Mouse (Mus musculus) R1 (cell line): ENCODE data around the gene Zp3.
A peak's percentile ranks its signal among the peaks of the same experiment; 100 is the strongest.

Experiments used
- DNase-seq: peaks from one replicate; pipeline ENCODE4 v3.0.0-alpha.2; 2018; ENCODE audit warnings: low read depth, low spot score

Zp3 gene

DNA sequence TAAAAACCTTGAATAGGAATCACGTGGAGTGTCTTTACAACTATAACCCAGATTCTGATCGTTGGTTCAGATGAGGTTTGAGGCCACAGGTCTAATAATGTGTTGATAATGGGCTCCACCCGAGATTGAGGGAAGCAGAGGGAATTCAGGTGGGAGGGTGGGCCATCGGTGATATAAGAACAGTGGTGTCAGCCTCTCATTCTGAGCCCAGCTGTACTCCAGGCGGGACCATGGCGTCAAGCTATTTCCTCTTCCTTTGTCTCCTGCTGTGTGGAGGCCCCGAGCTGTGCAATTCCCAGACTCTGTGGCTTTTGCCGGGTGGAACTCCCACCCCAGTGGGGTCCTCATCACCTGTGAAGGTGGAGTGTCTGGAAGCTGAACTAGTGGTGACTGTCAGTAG lies at the start of gene Zp3:
Zp3 (plus strand) TSS at position 196 of the 400 bp plus-strand sequence.
- peak; percentile 54 for DNase-seq

DNA sequence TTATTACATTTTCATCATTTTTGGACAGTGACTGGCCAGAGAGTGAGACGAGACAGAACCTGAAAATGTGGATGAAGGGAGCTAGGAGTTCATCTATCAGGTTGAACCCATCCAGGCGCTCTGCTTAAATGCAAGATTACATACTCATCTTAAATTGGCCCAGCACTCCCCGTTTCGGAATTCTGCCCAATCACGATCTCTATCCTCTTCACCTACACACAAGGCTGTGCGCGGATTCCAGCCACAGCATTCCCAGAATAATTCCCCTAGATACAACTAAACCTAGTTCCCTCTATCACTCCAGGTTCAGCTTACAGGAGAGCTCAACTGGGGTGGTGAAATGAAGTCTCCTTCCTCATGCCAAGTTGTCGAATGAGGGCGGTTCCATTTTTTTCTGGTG lies 48.4 kb upstream of the Zp3 start:
- DNase-seq: no peak

DNA sequence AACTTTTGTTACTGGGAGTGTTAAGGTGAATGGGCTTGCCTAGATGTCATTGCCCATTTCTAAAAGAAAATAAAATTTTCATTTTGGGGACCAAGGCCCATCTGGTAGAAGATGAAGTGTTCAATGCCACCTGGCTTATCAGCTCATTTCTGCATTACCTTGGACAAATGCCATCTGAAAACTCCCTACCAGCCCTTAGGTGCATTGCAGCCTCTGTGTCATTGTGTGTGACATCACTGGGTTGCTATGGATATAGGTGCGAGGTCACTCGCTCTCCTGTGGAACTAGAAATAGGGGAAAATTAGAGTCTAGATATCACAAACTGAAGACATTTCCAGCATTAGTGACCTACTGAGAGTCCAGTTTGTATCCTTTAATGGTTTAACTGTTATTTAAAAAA lies 47.5 kb upstream of the Zp3 start:
- DNase-seq: no peak

DNA sequence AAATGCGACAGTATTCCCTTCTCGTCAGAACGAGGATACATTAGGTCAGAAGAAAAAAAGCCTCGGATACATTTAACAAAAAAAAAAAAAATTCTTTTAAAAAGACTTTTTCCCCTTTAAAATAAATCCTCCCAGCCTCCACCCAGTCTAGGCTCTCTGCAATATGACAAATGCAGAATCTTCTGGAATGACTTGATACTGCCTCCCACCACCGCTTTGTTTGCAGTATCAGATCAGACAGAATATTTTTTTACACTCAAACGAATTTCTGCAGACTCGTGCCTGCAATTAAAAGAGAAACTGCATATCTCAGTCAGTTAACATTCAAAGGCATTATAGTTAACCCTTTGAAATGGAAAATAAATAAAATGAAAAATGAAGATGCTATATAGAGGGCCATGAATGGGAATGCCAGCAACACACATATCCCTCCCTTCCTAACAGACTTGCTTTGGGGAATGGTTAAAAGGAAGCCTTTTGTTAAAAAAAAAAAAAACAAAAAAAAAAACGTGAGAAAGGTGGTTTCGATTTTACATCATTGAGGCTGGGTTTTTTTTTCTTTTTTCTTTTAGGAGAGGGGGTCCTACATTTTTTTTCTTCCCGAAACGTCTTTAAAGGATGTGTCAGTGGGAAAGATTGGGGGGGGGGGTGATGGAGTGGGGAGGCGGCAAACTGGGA lies 46.5 kb upstream of the Zp3 start:
- no peak for DNase-seq

DNA sequence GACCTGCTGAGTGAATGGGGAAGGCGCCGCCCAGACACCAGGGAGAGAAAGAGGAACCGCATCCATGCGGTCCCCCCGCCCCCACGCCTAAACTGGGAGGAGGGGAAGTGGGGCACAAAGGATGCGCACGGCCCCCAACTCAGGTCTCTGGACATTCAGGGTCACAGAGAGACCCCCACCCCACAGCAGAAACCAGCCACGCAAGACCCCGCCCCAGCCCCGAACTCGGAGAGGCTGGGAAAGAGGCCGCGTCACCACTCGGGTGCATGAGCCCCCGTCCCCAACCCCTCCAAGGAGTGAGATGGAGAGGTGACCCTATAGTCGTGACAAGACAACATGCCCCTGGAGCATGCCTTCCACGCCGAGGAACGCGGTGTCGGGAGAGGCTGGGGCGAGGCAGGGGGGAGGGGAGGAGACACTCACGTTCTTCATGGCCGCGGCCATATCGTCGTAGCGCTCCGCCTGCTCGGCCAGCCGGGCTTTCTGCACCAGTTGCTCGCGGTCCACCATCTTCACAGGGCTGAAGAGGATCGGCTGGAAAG lies 45.9 kb upstream of the Zp3 start:
- peak; percentile 90 for DNase-seq

DNA sequence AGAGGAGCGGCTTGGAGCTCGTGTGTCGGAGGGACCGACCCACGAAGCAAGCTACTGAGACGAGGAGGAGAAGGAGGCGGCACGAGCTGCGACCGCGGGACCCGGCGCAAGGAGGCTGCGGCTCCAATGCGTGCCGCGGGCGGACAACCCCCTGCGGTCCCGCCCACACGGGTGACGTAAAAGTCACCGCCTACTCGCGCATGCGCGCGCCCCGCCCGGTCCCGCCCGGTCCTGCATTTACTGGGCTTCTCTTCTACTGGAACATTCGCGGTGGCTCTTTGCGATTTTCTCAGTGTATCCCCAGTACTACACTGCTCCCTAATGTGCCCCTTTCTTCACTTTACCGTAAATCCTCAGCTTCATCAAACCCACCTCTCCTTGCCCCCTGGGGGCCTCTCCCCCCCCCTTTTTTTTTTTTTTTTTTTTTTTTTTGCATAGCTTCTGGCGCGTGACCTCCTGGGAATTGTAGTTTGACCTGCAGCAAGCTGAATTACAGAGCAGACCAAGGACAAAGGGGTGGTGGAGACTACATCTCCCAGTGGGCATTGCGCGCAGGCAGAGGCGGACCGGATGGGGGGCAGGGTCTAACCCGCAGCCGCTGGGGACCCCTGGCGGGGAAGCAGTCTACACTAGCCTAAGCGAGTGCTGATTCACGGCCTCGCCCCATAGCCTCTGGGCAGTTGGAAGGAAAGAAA lies 45.3 kb upstream of the Zp3 start, which contains the start of gene Ywhag:
Ywhag (minus strand) TSS at position 136 of the 695 bp plus-strand sequence.
- DNase-seq: peak; percentile 99

DNA sequence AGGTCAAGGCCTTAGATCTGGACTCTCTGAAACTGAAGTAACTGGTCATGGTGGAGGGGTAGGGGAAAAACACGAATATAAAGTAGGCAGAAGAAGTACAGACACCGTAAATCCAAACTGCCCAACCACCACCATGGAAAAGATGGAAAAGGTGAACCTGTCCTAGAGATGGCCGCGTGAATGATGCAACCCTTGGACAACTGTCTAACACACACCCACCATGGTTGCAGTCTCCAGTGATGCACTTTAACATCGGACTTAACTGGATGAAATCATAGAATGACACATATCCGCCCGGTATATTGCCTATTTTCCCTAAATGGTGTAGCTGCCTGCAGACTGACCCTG lies 44.7 kb upstream of the Zp3 start:
- no peak for DNase-seq

DNA sequence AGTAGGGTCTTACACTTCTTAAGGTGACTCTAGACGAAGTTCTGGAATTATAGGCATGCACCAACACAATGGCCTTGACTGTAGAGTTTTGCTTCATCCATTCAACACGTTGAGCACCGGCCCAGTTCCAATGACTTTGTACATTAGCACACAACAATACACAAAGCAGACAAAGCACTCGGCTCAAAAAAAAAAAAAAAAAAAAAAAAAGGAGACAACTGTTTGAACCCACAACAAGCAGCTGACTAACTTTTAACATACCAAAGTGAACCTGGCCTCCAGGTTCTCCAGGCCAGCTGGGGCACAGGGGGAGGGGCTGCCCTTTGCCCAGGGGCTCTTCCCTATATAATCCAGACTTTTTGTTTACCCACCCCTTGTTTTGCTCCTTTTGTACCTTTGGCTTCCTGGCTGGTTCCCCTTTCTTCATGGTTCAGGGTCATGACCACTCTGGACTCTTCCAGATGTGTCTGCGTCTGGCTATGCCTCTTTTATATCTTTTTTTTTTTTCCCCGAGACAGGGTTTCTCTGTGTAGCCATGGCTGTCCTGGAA lies 44.2 kb upstream of the Zp3 start:
- peak; percentile 89 for DNase-seq

DNA sequence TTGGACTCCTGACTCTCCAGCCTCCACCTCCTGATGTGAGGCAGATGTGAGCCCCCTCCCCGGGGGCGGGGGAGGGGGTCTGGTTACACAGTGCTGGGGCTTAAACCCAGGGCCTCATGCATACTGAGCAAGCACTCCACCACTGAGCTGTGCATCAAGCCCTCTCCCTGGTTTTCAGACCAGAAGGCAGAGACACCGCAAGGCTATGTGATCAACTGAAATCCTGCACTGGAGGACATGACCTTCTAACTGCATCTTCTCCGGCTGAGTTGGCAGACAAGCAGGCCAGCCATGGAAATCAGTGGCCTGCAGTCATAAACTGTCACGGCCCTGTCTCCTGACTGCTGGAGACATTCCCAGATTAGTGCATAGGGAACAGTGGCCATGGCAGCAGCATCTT lies 39.3 kb upstream of the Zp3 start:
- DNase-seq: no peak

DNA sequence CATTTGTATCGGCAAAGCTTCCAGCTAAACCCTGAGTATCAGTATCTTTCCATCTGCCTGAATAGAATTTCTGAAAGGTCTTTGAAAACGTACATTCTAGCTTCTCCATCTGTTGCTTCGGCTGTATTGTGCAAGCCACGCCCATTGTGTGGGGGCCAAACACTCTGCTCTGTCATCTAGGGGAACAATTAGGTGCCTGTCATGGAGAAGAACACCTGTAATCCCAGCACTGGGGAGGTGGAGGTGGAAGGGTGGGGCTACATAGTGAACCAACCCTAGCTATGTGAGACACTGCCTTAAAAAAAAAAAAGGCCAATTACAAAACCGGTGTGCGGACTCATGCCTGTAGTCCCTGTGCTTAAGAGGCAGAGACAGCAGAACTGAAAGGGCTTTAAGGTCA lies 37.2 kb upstream of the Zp3 start:
- peak; percentile 53 for DNase-seq

DNA sequence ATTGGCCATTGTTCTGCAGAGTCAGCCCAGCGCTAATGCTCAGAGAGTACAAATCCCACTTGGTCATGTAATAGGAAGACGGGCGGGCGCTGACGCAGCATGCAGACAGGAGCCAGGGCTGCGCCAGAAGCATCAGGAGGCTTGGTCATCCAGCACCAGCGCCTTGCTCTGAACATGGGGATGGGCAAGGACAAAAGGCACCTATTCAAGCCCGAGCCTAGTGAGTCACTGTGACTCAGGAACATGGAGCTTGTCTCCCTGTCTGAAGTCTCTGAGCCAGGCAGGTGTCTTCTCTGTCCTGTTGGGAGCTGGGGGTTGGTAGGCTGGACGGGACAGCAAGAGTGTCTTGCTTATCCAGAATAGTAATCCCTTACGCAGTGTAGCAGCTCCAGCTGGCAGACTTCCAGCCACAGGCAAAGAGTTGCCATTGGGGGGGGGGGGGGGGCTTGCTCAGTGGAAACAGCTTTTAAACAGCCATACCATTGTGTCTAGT lies 33.9 kb upstream of the Zp3 start:
- DNase-seq: peak; percentile 70

DNA sequence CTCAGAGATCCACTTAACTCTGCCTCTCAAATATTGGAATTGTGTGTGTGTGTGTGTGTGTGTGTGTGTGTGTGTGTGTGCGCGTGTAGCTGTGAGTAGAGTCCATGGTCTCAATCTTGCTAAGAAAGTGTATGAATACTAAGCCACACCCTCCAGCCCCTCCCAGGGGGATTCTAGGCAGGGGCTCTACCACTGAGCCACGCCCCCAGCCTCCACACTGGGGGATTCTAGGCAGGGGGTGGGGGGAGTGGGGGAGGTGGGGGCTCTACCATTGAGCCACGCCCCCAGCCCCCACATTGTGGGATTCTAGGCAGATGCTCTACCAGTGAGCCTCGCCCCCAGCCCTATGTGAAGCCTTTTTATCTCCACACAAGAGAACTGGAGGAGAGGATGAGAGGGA lies 33.3 kb upstream of the Zp3 start:
- DNase-seq: peak; percentile 95

DNA sequence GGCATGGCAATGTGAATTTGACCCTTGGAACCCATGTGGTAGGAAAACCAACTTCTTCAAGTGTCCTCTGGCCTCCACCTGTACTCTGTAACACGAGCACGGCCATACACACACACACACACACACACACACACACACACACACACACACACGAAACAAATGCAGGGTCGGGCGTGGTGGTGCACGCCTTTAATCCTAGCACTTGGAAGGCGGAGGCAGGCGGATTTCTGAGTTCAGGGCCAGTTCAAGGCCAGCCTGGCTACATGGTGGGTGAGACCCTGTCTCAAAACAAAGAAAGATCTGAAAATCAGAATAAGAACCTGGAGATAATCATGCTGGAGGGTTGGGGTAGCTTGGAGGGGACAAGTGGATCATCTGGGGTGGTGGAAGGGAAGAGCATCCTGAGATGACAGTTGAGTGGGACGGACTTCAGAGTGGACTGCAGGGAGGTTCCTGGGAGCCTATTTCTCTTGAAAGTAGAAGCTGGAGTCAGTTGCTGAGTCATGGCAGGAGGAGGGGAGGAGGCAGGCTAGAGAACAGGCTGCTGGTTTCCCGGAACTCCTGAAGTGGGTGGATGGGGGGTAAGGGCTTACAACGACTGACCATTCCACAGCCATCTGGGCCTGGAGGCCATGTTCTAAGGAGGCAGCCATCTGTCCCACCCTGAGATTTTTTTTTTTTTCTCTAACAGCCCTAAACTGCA lies 29.0 kb upstream of the Zp3 start:
- DNase-seq: peak; percentile 77

DNA sequence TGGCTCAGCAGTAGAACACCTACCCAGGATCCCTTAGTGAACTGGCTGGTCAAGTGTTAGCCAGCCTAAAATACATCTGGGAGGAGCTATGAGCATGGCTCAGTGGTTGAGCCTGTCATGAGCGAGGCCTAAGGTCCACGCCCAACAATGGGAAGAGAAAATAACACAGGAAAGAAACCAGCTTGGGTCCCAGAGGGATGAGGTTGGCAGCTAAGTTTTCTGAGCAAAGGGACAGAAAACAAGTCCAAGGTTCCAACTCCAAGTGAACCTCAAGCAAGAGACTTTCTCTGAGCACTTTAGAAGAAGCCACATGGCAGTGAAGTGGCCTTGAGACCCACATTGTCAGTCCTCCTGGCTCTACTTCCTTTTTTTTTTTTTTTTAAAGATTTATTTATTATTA lies 28.2 kb upstream of the Zp3 start:
- no peak for DNase-seq

DNA sequence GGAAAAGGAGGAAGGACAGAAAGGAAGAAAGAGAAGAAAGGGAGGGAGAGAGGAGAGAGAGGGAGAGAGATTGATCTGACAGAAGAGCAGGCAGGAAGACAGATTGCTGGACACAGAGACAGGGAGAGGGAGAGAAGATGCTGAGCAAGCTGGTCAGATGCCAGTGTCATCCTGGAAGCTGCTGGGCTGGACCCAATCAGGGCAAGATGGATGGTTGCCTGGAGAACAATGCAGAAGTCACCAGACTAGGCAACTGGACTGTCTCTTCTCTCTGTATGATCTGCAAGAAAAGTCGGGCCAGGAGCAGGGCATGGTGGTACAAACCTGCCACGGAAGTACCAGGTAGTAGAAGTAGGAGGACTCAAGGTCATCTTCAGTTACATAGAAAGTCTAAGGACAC lies 27.1 kb upstream of the Zp3 start:
- no peak for DNase-seq

DNA sequence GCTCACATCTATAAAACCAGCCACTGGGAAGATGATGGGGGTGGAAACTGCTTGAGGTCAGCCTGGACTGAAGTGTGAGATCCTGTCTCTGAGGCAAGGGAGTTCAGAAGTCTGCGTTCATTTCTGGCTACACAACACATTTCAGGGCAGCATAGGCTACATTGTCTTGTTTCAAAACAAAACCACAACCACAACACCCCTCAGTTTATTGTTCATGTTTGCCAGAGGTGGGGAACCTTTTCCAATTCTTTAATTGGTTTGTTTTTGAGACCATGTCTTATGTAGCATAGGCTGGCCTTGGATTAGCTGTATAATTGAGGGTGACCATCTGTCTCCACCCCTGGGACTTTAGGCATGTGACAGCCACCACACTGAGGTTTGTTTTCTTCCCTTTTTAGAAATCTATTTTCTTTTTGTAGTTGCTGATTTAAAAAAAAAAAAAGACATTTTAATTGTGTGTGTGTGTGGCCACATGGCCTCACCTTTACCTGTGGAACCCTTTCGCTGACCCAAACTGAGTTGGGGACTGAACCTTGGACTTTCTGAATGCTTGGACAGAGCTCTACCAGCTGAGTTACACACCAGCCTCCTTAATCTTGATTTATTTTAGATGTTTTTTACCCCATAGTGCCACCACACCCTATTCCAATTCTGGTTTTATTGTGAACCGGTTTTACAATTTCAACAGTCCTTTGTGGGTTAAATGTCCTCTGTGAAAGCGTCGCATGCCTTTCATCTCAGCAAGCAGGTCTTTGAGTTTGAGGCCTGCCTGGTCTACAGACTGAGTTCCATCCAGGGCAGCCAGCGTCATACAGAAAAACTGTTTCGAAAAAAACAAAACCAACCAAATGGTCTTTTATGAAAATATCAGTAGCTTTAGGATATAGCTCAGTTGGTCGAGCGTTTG lies 23.3 kb upstream of the Zp3 start:
- DNase-seq: no peak

DNA sequence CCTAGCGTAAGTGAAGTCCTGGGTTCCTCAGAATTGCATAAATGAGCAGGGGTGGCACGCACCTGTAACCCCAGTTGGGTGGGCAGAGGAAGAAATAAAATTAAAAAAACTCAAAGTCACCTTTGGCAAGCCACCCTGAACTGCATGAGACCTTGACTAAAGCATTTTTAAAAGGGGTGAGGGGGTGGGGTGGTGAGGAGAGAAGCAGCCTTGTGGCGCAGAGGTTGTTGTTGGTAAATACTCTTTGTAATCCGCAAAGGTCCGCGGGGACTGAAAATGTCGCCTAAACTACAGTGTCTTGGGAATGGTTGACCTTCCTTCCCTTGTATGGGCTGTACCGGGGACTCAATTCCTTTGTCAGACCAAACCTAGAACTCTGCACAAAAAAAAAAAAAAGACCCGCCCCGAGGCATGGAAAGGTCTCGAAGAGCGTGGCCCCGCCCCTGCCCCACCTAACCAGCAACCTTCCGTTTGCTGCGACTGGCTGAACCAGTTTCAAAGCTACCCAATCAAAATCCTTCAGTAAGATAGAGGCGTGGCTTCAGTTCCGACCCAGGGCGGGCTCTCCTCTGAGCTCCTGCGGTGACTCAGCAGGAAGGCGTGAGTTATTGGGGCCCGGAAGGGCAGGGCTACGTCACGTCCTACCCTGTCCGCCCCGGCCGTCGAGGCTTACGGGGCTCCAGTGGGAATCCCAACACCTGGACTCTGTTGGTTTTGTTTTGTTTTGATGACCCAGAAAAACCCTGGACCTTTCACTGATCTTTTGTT lies 22.5 kb upstream of the Zp3 start:
- peak; percentile 100 for DNase-seq

DNA sequence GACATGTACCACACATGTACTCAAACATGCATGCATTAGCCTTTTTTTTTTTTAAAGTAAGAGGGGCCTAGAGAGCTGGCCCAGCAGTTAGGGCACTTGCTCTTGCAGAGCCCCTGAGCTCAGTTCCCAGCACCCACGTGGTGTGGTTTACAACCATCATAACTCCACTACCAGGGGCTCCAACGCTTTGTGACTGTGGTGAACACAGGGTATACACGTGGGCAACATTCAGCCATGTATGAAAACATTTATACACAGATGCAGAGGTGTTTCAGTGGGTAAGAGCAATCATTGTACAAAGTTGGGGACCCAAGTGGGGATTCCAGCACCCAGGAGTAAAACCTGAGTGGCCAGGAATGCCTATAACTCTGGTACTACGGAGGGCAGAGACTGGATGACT lies 21.5 kb upstream of the Zp3 start:
- no peak for DNase-seq

DNA sequence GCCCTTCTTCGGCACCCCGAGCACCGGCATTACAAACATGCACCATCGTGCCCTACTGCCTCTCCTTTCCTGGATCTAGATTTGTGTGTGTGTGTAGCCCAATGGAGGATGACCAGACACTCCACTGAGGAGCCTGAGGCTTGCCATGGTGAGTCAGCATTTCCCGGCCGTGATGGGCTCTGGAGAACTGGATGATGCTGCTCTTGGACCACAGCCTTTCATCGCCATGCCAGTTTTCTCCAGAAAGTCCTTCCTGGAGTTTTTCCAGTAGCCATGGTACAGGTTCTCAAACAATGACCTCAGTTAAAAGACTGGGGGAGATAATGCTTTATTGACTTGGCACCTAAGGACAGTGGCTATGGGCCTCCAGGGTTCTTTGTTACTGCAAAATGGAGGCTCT lies 20.0 kb upstream of the Zp3 start:
- no peak for DNase-seq

DNA sequence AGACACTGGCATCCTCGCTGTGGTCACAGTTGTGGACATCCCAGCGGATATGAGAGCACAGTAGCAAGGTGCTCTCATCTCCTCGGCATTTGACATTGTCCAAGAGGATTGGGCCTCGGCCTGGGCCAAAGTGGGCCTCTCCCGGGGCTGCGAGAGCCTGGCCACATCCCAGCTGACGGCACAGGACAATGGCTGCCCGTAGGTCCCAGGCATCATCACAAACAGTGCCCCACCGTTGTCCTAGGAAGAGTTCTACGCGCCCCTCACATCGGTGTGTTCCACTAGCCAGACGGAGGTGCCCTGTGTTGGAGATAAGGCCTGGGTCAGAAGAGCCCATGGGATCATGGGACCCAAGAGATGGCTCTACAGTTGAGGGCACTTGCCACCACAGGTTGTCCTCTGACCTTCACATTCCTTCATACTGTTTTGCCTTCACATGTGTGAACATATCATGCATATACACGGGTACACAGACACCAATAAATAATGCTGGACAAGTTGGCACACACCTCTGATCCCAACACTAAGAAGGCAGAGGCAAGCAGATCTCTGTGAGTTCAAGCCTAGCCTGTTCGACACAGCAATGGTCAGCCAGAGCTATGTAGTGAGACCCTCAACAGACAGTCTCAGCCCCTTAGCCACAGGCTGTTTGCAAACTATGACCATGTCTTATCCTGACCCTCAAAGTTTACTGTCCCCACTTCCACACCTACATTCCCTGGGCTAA lies 18.8 kb upstream of the Zp3 start:
- DNase-seq: no peak
